Mouse (Mus musculus) left cerebral cortex, postnatal 4 days (tissue): ENCODE measurements around the gene Itprid2. TPM values are rescaled to one million over a fixed set of nuclear protein-coding genes. Genes with fewer than 3 reads are reported as not detected.
"Not testable (repeated sequence)": the region's sequence is repeated elsewhere in the genome, so short reads cannot be mapped to it uniquely, and the experiment has no call there.

Experiments
- DNase-seq: peaks from one replicate; pipeline ENCODE4 v3.0.0-alpha.2; 2022
- intact Hi-C: fragments of 180-260 bp; cut with DNase I; formaldehyde crosslinking; loops from one replicate; pipeline ENCODE4 v1.15.1; 2025
- total RNA-seq, 2 experiments: library from RNA; stranded (reverse); gene quantifications; 2 replicates each; pipeline ENCODE4 v1.2.3; 2021

Gene Itprid2
- total RNA-seq, result 10 to 100 TPM; 18.0 to 19.8 TPM

GRCm38 (mm10) chr2:79634528-79635400, at the start of gene Itprid2:
TSS of gene Itprid2 (plus strand) at chr2:79635352.
- DNase-seq, result peak; percentile 99
- intact Hi-C loops, result no loop called here

- DNase-seq, result no peak
- intact Hi-C loops, result no loop called here
Measured at GRCm38 (mm10) chr2:79596177-79596576, 39.0 kb upstream of the Itprid2 start.

DNA sequence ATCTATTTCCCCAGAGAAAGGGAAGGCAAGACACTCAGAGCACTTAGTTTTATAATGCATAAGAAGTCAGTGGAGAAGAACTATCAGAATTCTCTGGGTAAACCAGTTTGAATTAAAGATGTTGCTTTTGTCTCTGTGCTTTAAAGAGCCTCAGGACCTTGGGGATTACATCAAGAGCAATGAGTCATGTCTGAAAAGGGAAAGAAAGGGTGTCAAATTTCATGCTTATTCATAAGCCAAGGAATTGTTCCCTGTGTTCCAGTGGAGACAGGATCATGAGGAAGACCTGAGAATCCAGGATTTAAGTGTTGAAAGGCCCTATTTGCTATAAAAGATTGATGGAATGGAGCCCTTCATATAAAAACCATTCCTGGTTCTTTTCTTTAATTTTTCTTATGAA, 38.1 kb upstream of the Itprid2 start:
- DNase-seq, result no peak
- intact Hi-C loops, result no loop called here

GRCm38 (mm10) chr2:79601109-79601508, 34.0 kb upstream of the Itprid2 start:
- intact Hi-C loops, DNase-seq: not testable (repeated sequence)

GRCm38 (mm10) chr2:79601691-79602116, 33.4 kb upstream of the Itprid2 start:
- intact Hi-C loops, result no loop called here
- peak; percentile 47 for DNase-seq

DNA sequence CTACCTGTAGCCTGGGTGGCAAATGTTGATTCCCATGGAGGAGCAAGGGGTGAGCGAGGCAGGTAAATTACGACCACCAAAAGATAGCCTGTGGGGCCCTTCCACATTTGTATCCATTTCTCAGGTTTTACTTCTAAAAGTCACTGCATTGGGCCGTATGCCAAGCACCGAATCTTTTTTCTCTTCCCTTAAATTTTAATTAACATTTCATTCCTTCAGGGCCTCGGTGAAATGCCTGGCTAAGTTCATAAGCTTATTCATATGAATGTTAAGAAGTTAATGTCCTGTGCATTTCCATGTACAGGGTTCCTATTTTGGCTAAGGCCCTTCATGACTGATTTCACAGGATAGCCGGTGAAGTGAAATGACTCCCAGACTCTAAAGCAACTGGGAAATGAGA, 32.8 kb upstream of the Itprid2 start:
- no peak for DNase-seq
- intact Hi-C loops, result no loop called here

DNA sequence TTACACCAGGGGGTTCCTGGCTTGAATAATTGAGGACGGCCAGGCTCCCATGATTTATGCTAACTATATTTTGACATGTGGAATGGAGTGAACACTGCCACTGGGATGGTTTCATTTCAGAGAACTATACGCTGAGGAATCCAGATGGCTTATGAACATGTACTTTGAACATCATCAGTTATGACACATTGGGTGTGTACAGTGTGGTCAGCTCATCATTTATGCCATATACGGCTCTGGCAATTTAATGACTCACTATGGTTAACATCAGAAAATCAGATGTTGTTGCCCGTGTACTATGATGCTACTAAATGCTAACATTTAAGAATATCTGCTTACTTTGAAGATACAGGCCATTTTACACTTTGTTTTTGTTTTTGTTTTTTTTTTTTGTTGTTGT, 31.8 kb upstream of the Itprid2 start:
- intact Hi-C loops, result no loop called here
- DNase-seq, result no peak

- intact Hi-C loops, result no loop called here
- no peak for DNase-seq
Measured at GRCm38 (mm10) chr2:79606033-79606432, 29.1 kb upstream of the Itprid2 start.

- intact Hi-C loops, result no loop called here
- no peak for DNase-seq
Measured at GRCm38 (mm10) chr2:79607181-79607580, 28.0 kb upstream of the Itprid2 start.

- intact Hi-C loops, result no loop called here
- DNase-seq, result no peak
Measured at GRCm38 (mm10) chr2:79608301-79609074, 26.7 kb upstream of the Itprid2 start.

- DNase-seq, result no peak
Measured at GRCm38 (mm10) chr2:79610894-79611293, 24.3 kb upstream of the Itprid2 start.

GRCm38 (mm10) chr2:79618145-79618544, 17.0 kb upstream of the Itprid2 start:
- no peak for DNase-seq
- intact Hi-C loops, result no loop called here

More at GRCm38 (mm10) chr2:79610894-79611293, 24.3 kb upstream of the Itprid2 start:
- intact Hi-C loops, result no loop called here

DNA sequence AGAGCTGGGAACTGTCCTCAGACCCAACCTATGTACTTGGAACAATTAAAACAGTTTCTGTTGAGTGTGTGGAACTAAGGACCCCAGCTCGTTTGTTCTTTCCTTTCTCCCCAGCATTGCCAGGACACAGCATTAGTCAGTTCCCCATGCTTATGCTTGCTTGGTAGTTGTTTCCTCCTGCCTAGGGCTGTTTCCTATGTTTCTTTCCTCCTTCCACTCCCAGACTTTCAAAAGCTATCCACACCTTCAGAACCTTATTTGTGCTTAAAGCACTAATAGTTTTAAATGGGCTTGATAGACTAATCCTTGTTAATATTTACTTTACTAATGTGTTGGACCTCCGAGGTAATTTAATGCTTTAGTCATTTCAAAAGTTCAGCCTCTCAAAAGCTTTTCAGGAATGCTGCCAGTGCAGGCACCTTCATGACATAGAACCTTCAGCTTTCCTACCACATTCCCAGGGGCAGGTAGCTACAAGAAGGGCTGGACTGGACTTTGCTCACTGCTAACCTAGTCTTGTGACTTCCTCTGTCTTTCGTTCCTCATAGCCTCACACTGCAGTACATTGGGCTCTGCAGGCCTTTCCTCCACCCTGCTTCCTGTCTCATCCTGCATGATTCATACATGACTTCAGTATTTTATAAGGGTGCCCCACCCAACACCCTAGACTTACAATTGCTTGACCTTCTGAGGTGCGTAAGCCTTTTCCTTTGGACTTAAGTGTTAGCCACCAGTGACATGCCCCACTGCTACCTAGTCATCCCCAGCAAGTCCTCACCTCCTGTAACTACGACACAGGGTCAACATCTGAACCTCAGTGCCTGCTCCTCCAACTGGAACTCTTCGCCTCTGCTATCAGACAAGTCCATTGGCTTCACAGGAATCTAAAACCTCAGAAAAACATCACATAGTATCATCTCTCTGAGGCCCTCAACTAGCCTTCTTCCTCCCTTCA, 16.3 kb upstream of the Itprid2 start:
- intact Hi-C loops, result no loop called here
- no peak for DNase-seq

DNA sequence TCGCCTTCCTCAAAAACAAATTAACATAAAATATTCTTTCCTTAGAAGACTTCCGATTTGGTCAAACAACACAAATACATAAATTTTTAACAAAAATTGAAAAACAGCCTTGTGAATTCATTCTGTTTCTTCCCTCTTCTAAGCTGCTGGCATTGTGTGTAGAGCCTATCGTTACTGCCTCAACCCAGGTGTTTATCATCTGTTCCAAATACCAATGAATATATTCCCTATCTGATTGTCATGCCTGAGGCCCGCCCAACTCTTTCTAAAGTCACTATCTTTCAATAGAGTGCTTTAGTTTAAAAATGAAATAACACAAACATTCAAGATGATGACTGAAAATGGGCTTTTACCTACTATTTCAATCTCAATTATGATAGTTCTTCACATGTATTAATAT, 11.9 kb upstream of the Itprid2 start:
- DNase-seq, result no peak
- intact Hi-C loops, result no loop called here

GRCm38 (mm10) chr2:79627624-79628023, 7.5 kb upstream of the Itprid2 start:
- DNase-seq, result no peak
- intact Hi-C loops, result no loop called here

GRCm38 (mm10) chr2:79630231-79630630, 4.9 kb upstream of the Itprid2 start:
- no peak for DNase-seq
- intact Hi-C loops, result no loop called here

- DNase-seq, result peak; percentile 70
- intact Hi-C loops, result no loop called here
Measured at GRCm38 (mm10) chr2:79635426-79636291, 507 bp downstream of the Itprid2 start.

- DNase-seq, result no peak
- intact Hi-C loops, result no loop called here
Measured at GRCm38 (mm10) chr2:79638924-79639323, 3.8 kb downstream of the Itprid2 start.

DNA sequence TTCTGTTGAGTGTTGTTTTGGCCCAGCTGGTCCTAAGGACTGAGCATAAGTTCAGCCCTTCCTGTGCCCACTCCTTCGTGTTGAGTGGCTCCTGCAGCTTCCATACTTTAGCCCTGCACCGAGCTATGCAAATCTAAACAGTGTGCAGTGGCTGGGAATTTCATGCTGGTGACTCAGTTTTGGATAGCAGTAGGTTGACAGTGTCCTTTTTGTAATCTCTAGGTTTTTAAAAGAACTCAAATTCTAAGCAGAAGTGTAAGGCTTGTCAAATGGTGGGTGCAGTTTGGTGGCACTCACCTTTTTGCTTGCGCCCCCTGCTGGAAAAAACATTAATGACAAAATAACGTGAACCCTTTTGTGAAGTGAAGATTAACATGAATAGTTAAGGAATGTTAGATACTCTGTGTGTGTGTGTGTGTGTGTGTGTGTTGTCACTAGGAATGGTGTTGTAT, 11.1 kb downstream of the Itprid2 start:
- intact Hi-C loops, result no loop called here
- peak; percentile 33 for DNase-seq

DNA sequence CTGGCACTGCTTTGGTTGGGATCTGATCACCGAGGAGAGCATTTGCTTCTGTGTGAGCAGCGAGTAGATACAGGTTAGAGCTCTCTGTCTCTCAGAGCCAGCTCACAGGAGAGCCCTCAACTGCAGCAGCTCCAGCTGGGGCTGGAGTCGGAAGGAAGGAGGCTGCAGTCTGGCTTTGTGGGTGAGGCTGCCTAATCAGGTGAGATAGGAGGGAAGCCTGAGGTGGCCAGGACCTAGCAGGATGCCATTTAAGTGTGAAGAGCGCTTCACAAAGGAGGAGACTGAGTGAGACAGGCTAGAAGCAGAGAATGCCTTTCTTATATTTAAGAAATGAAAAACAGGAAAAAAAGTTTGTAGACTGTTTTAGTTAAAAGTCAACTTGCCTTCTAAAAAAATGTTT, 11.9 kb downstream of the Itprid2 start:
- no peak for DNase-seq
- intact Hi-C loops, result no loop called here
